Mouse (Mus musculus): ENCODE measurements around the gene Astn2. TPM values are rescaled to one million over a fixed set of nuclear protein-coding genes. Genes with fewer than 3 reads are reported as not detected.

The Astn2 gene
- total RNA-seq, 2 experiments from 2014 or later = not detected

GRCm38 (mm10) chr4:66002936-66003335, 401.5 kb downstream of the Astn2 start:
- ATAC-seq (replicated peaks; ENCODE audit: poor library complexity) = no peak

GRCm38 (mm10) chr4:65983643-65984042, 420.8 kb downstream of the Astn2 start:
- no peak for ATAC-seq (replicated peaks; ENCODE audit: poor library complexity)

GRCm38 (mm10) chr4:65982882-65983281, 421.5 kb downstream of the Astn2 start:
- no peak for ATAC-seq (replicated peaks; ENCODE audit: poor library complexity)

- ATAC-seq (replicated peaks; ENCODE audit: poor library complexity) = no peak
These were observed 428.2 kb downstream of the Astn2 start for GRCm38 (mm10) chr4:65976251-65976650.

GRCm38 (mm10) chr4:65972395-65972794, 432.0 kb downstream of the Astn2 start:
- no peak for ATAC-seq (replicated peaks; ENCODE audit: poor library complexity)

- ATAC-seq (replicated peaks; ENCODE audit: poor library complexity) = no peak
These were observed 435.1 kb downstream of the Astn2 start for GRCm38 (mm10) chr4:65969318-65969717.

- no peak for ATAC-seq (replicated peaks; ENCODE audit: poor library complexity)
These were observed 439.8 kb downstream of the Astn2 start for GRCm38 (mm10) chr4:65964604-65965003.

GRCm38 (mm10) chr4:65959188-65959759, 445.1 kb downstream of the Astn2 start:
- no peak for ATAC-seq (replicated peaks; ENCODE audit: poor library complexity)

GRCm38 (mm10) chr4:65958369-65959187, 445.8 kb downstream of the Astn2 start:
- ATAC-seq (replicated peaks; ENCODE audit: poor library complexity) = no peak

- no peak for ATAC-seq (replicated peaks; ENCODE audit: poor library complexity)
These were observed 452.5 kb downstream of the Astn2 start for GRCm38 (mm10) chr4:65951918-65952317.

- no peak for ATAC-seq (replicated peaks; ENCODE audit: poor library complexity)
These were observed 457.2 kb downstream of the Astn2 start for GRCm38 (mm10) chr4:65947141-65947649.

- ATAC-seq (replicated peaks; ENCODE audit: poor library complexity) = no peak
These were observed 458.4 kb downstream of the Astn2 start for GRCm38 (mm10) chr4:65946021-65946420.

GRCm38 (mm10) chr4:65930901-65931300, 473.5 kb downstream of the Astn2 start:
- no peak for ATAC-seq (replicated peaks; ENCODE audit: poor library complexity)

GRCm38 (mm10) chr4:65920294-65920693, 484.1 kb downstream of the Astn2 start:
- ATAC-seq (replicated peaks; ENCODE audit: poor library complexity) = no peak

- ATAC-seq (replicated peaks; ENCODE audit: poor library complexity) = no peak
These were observed 488.1 kb downstream of the Astn2 start for GRCm38 (mm10) chr4:65916027-65917008.

GRCm38 (mm10) chr4:65912247-65912942, 492.0 kb downstream of the Astn2 start:
- ATAC-seq (replicated peaks; ENCODE audit: poor library complexity) = no peak

GRCm38 (mm10) chr4:65907660-65908059, 496.8 kb downstream of the Astn2 start:
- no peak for ATAC-seq (replicated peaks; ENCODE audit: poor library complexity)

GRCm38 (mm10) chr4:65904963-65905362, 499.4 kb downstream of the Astn2 start:
- ATAC-seq (replicated peaks; ENCODE audit: poor library complexity) = no peak

- ATAC-seq (replicated peaks; ENCODE audit: poor library complexity) = no peak
These were observed 508.1 kb downstream of the Astn2 start for GRCm38 (mm10) chr4:65896092-65897027.
